Mouse (Mus musculus) spleen, adult 2 months (tissue): Measurements from ENCODE around the gene Gm42906. TPM values are rescaled to one million over a fixed set of nuclear protein-coding genes. Genes with fewer than 3 reads are reported as not detected.

Experiments
- DNase-seq, 2 experiments: peaks; one replicate each; pipeline versions ENCODE4 v3.0.0 to v3.0.0-alpha.2; 2012 to 2021; ENCODE audit warnings: low spot score in 2 of 2, low read depth in 1 of 2
- H3K27ac ChIP-seq: fragments of 200-500 bp; 2 replicates; pipeline ENCODE4 v1.5.1; 2012; ENCODE audit warnings: low read length, inconsistent platforms; ENCODE audit not compliant: insufficient read depth
- H3K27me3 ChIP-seq: fragments of 200-500 bp; 2 replicates; pipeline ENCODE4 v1.6.1; 2012; ENCODE audit warnings: mild to moderate bottlenecking, moderate library complexity, low read length, inconsistent platforms; ENCODE audit not compliant: control insufficient read depth, insufficient read depth
- H3K36me3 ChIP-seq: fragments of 200-500 bp; 2 replicates; pipeline ENCODE4 v1.6.1; 2012; ENCODE audit warnings: mild to moderate bottlenecking, low read length, inconsistent platforms; ENCODE audit not compliant: control insufficient read depth, insufficient read depth
- H3K4me1 ChIP-seq: fragments of 200-500 bp; 2 replicates; pipeline ENCODE4 v1.6.1; 2011; ENCODE audit warnings: inconsistent platforms; ENCODE audit not compliant: control insufficient read depth, insufficient read depth, insufficient read length
- H3K4me3 ChIP-seq: fragments of 200-500 bp; 2 replicates; pipeline ENCODE4 v1.5.1; 2011; ENCODE audit warnings: mild to moderate bottlenecking, inconsistent platforms; ENCODE audit not compliant: insufficient read depth, insufficient read length; ENCODE audit errors: extremely low read depth
- CTCF ChIP-seq: fragments of 200-500 bp; IDR thresholded peaks from 2 replicates; pipeline ENCODE4 v1.5.1; 2011; ENCODE audit warnings: mild to moderate bottlenecking, inconsistent platforms; ENCODE audit not compliant: insufficient read depth, insufficient read length, insufficient replicate concordance; ENCODE audit errors: extremely low read depth
- POLR2A ChIP-seq: fragments of 200-500 bp; IDR thresholded peaks from 2 replicates; pipeline ENCODE4 v1.6.1; 2011; ENCODE audit warnings: low read depth, low read length, inconsistent platforms
- WGBS: fragments of 180-500 bp; shearing (Covaris S2); methylation state at CpG from one replicate; pipeline ENCODE4 v1.1.7; 2018; 5-methylcytosine and 5-hydroxymethylcytosine counted together
- polyA plus RNA-seq: library from polyadenylated mRNA; depleted of rRNA; stranded (reverse); fragments of >200 nt; gene quantifications from 2 replicates; pipeline ENCODE4 v1.2.3, GENCODE M21; 2012

Gene Gm42906
- polyA plus RNA-seq, 1 experiment, result not detected

GRCm38 (mm10) chr5:151085749-151086148 lies 342.2 kb downstream of the Gm42906 start:
- no peak overlapping the region for H3K4me3 ChIP-seq
- H3K36me3 ChIP-seq, result no peaks in the 10 kb centered on the region
- H3K27ac ChIP-seq, result no peak overlapping the region
- WGBS, result 89% methylated on average over 8 of the region's 8 CpGs
- TF ChIP-seq CTCF (no peak), POLR2A (no peak)
- no peaks in the 10 kb centered on the region for H3K27me3 ChIP-seq
- H3K4me1 ChIP-seq, result no peaks in the 10 kb centered on the region
- DNase-seq, result no peak

- H3K4me3 ChIP-seq, result no peak overlapping the region
- H3K27ac ChIP-seq, result no peak overlapping the region
- H3K4me1 ChIP-seq, result no peaks in the 10 kb centered on the region
- no peaks in the 10 kb centered on the region for H3K36me3 ChIP-seq
- DNase-seq, result no peak
- WGBS, result 87% methylated on average over 4 of the region's 4 CpGs
- H3K27me3 ChIP-seq, result no peaks in the 10 kb centered on the region
- TF ChIP-seq POLR2A, result no peak
- no peak for TF ChIP-seq CTCF
Observed at GRCm38 (mm10) chr5:151080276-151080675, 347.7 kb downstream of the Gm42906 start.

DNA sequence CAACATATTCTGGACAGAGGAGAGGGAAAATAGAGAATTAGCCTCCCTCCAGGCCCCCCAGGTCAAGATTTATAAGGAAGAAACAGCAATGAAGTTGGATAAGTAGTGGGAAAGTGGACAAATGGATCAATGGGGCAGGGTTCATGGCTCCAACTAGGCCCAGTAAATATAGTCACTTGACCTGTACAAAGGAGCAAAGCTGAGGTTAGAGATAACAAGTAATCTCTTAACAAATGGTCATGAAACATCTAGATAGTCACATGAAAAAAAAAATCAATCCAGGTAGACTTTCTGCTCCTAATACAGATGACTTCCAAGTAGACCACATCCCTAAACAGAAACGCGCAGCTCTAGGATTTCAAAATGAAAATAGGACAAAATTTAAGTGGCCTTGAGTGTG lies 350.0 kb downstream of the Gm42906 start:
- no peak overlapping the region for H3K27ac ChIP-seq
- TF ChIP-seq CTCF, result no peak
- no peak for TF ChIP-seq POLR2A

GRCm38 (mm10) chr5:151076917-151077316 lies 351.0 kb downstream of the Gm42906 start:
- no peak overlapping the region for H3K4me3 ChIP-seq
- H3K27ac ChIP-seq, result no peak overlapping the region
- H3K4me1 ChIP-seq, result no peaks in the 10 kb centered on the region
- TF ChIP-seq CTCF, result no peak
- no peak for TF ChIP-seq POLR2A
- 75% methylated on average over 3 of the region's 3 CpGs for WGBS
- H3K36me3 ChIP-seq, result no peaks in the 10 kb centered on the region
- no peak for DNase-seq
- no peaks in the 10 kb centered on the region for H3K27me3 ChIP-seq

More for the DNA sequence above, 350.0 kb downstream of the Gm42906 start:
- Histone ChIP-seq H3K4me1 (no peaks in the 10 kb centered on the region), H3K4me3 (no peak overlapping the region), H3K27me3 (no peaks in the 10 kb centered on the region), H3K36me3 (no peaks in the 10 kb centered on the region)
- no peak for DNase-seq
- 92% methylated on average over 2 of the region's 2 CpGs for whole genome bisulfite sequencing

GRCm38 (mm10) chr5:151074282-151074681 lies 353.7 kb downstream of the Gm42906 start:
- WGBS, result 88% methylated on average over 4 of the region's 4 CpGs
- TF ChIP-seq CTCF (no peak), POLR2A (no peak)
- no peaks in the 10 kb centered on the region for H3K36me3 ChIP-seq
- H3K27ac ChIP-seq, result no peak overlapping the region
- no peaks in the 10 kb centered on the region for H3K27me3 ChIP-seq
- no peak for DNase-seq
- no peaks in the 10 kb centered on the region for H3K4me1 ChIP-seq
- no peak overlapping the region for H3K4me3 ChIP-seq

GRCm38 (mm10) chr5:151071430-151071829 lies 356.5 kb downstream of the Gm42906 start:
- Histone ChIP-seq H3K4me3 (no peak overlapping the region), H3K4me1 (no peaks in the 10 kb centered on the region), H3K27me3 (no peaks in the 10 kb centered on the region), H3K36me3 (no peaks in the 10 kb centered on the region), H3K27ac (no peak overlapping the region)
- 73% methylated on average over 6 of the region's 6 CpGs for WGBS
- no peak for TF ChIP-seq POLR2A
- no peak for DNase-seq

DNA sequence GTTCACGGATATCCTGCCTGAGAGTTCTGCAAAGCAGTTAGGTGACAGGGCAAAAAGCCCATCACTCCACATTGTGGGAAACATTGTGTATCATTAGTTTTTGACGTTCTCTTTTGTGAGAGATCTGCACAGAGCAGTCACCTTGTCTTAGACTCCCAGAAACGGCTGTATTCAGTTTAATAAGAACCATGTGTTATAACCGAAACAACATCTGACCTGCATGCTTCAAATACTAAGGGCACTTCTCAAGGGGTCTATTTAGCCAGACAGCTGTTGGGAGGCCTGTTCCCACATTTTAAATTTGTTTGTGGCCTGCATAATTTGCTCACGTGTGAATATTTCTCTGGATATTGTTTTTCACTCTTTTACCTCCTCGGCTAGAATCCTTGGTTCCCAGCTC lies 357.1 kb downstream of the Gm42906 start:
- no peak for DNase-seq
- Histone ChIP-seq H3K36me3 (no peaks in the 10 kb centered on the region), H3K4me3 (no peak overlapping the region), H3K4me1 (no peaks in the 10 kb centered on the region), H3K27ac (no peak overlapping the region), H3K27me3 (no peaks in the 10 kb centered on the region)
- 90% methylated on average over 6 of the region's 6 CpGs for WGBS
- TF ChIP-seq CTCF, result no peak
- no peak for TF ChIP-seq POLR2A

- Histone ChIP-seq H3K4me1 (no peaks in the 10 kb centered on the region), H3K27me3 (no peaks in the 10 kb centered on the region), H3K27ac (no peak overlapping the region), H3K4me3 (no peak overlapping the region), H3K36me3 (no peaks in the 10 kb centered on the region)
- 91% methylated on average over 2 of the region's 2 CpGs for WGBS
- no peak for TF ChIP-seq CTCF
- no peak for TF ChIP-seq POLR2A
- DNase-seq, result no peak
Observed at GRCm38 (mm10) chr5:151069569-151069968, 358.4 kb downstream of the Gm42906 start.
